Mouse (Mus musculus): ENCODE data around the gene Deup1. TPM values are rescaled to one million over a fixed set of nuclear protein-coding genes. Genes with fewer than 3 reads are reported as not detected.

The Deup1 gene
- under 1 TPM; 0.17 to 0.20 TPM for polyA plus RNA-seq (2017; shearing (Covaris generic))

DNA sequence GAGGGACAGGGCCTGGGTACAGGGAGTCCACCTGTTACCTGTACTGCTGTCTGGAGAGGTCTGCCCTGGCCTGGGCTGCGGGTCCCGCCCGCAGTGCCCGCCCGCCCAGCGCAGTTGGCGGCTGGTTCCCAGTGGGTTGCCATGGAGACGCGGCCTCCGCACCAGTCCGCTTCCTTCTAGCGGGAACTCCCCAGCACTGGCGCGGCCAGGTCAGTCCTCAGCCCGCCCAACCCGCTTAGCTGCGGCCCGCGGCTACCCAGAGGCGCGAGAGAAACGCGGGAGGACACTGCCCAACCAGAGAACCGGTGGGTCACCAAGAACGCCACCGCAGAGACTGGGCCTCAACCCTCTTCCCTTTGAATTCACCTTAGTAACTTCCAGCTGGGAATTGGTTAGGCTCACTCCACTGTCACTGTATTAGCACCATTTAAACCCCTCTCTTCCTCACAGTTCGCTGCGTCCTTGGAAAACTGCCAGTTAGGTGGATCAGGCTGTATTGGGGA, at the start of gene Deup1:
Deup1 (minus strand) TSS at position 149 of the 503 bp plus-strand sequence.
- no peak for ATAC-seq

DNA sequence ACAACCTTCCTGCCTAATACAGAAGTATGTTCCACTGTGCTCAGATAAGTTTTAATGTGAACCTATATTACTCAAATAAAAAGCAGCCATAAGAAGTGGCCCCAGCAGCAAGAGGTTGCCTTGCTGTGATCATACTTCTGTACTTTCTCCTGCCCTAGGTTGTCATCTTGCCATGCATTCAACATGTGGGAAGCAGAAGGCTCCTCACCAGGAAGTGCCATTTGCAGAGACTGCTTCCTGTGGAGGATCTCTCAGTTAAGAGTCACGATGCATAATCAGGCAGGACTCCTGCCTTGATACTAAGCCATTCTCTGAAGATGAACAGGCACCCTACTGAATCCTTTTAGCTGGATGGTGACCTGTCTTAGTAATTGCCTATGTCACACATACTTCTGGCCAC, 44.5 kb upstream of the Deup1 start:
- ATAC-seq = no peak

DNA sequence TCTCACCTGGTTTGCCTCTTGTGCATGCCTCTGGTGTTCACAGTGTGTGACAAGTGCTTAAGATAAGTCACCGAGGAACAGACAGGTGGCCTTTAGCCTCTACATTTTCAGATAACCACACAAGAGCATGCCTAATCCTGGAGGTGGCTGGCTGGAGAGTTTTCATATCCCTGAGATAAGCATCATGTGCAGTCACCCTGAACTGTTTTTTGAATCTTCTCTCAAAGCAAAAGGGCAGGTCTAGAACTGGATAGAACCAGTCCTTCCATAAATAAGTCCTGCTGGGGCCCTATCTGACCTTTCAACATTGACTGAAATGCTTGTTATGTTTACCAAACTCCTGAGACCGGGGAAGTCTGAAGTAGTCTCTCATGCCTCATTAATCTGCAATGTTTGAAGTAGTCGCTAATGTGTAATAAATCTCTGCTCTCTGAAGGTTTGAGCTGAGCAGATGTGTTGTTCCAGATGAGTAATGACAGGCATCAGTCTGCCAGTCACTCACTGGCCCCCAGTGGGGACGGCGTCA, 42.3 kb upstream of the Deup1 start:
- ATAC-seq = no peak

DNA sequence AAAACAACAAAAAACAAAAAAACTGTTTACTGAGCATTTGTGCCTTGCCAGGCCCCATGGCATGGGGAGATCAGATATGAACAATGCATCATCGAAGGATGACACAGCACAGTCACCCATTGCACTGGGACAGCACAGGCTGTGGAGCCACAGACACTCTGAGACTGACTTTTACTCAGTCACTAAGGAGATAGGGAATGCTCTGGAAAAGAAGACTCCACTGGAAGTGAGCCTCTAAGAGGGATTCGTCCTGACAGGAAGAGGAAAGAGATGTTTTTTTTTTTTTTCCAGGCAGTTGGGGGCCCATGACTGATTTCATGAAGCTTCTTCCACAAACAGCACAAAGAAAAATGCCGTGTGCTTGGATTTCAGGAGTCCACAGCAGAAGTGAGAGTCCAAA, 41.7 kb upstream of the Deup1 start:
- no peak for ATAC-seq

DNA sequence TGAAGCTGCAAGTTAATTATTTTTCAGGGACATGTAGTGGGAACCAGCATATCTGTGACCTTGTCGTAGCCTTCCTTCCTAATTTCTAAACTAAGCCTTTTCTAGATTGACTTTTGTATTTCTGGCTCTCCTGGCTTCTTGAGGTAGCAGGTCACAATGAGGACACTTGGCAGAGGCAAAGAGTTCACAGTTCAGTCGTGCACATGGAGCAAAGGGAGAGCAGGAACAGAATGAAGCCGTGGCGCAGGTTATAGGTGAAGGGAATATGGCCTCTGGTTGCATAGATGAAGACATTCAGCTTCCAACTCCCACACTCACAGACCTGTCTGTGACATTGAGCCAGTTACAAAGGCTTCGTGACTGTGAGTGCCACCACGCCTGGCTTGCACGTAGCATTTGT, 36.9 kb upstream of the Deup1 start:
- ATAC-seq = no peak

DNA sequence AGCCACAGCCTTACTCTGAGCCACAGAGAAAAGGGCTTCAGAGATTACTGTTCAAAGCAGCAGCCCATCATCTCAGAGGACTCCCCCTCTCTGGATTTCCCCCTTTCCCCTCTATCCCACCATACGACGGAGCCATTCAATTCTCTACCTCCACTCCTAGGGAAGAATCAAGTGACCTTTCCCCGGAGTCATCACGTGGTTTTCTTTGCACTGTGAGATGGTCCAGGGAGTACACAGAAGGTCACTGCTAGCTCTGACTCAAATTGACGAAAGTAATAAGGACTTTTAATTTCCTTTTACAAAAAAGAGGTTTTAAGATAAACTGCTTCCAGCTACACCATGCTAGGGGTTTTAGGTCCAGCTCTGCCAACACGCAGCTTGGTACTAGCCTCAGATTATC, 31.3 kb upstream of the Deup1 start:
- ATAC-seq = no peak

DNA sequence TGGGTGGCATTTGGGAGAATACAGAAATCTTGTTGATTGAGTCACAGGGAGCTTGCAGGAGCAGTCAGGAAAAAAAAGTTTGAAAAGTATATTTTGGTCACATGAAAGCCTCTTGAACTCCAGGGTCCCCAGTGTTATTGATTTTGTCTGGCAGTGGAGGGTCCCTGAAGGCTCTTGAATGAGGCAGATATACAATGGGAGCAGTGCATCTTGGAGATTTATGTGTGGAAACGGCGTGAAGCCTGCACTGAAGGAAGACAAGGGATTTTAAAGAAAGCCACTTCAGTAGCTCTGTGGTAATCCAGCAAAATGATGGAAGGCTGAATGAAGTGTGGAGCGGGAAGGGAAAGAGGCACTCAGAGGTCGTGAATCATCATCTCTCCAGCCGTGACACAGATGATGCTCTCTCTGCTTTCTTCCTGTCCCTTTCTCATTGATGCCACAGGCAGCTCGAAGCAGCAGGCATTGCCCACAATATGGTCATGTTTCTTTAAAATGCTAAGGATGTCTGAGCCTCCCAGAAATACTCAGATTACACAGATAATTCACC, 30.6 kb upstream of the Deup1 start:
- no peak for ATAC-seq

DNA sequence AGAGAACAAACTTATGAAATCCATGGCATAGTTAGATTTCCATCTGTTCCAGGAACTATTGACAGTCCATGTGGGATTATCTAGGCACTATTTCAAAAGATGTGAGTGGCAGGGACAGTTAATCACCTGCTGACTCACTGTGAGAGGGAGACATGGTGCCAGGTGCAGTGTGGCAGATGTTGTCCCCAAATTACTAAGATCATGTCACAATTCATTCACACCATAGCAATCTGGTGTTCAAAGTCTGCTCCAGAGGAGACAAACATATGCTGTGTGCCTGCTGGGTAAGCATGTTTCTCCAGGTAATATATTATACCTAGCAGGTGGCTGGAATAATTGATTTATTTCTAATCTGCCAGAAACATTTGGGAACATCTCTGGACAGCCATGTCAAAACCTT, 25.3 kb upstream of the Deup1 start:
- ATAC-seq = no peak

DNA sequence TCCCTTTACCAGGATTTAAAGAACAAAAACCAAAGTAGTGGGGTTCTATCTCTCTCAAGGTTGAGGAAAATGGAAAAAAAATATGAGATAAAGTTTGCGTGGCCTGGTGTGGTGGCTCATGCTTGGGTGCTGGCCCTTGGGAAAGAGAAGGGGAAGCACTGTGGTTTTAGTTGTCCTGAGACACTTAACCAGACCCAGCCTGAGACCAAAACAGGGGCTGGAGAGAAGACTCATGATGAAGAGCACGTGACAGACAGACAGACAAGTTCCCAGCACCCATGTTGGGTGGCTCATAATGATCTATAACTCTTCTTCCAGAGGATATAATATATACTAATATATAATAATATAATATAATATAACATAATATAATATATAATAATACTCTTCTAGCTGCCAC, 22.2 kb upstream of the Deup1 start:
- ATAC-seq = no peak

DNA sequence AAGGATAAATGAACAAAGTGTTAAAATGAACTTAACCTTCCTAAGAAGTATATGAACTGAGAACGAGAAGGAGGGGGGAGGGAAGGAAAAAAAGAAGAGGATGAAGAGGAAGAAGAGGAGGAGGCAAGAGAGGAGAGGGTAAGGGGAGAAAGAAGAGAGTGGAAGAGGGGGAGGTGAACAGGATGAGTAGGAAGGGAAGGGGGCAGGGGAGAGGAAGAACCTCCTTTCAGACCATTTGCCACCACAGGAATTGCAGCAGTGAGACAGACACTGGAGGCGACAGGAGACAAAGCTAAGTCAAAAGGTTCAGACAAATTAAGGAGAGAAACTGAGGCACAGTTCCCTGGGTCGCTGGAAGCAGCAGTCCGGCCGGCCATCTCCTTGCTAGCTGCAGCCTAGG, 349 bp downstream of the Deup1 start:
- no peak for ATAC-seq

DNA sequence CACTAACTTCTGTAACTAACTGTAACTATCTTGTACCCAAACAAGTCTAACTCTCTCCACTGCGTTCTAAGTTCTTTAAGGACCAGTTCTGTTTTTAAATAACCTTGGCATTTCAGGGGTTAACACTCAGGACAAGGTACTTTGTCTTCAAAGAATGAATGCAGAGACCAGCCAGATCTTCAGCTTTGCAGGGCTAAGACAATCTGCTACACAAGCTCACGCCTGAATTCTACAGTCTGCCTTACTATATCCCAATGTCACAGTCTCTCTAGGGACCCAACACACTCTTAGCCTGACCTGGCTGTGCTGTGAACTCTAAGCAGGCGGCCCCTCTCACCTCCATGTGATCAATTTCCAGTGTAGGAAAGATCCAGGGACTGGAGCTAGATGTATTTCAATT, 3.0 kb downstream of the Deup1 start:
- ATAC-seq = no peak

DNA sequence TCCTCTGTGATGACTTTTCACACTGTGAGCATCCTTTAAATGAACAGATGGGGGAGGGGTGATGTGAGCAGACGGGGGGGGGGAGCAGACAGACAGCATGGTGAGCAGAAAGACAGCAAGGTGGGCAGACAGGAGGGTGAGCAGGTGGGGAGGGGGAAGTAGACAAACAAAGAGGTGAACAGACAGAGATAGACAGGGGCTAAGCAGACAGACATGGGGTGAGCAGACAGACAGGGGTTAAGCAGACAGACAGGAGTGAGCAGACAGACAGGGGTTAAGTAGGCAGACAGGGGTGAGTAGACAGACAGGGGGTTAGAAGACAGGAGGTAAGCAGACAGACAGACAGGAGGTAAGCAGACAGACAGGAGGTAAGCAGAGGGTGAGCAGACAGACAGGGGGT, 8.0 kb downstream of the Deup1 start:
- no peak for ATAC-seq

DNA sequence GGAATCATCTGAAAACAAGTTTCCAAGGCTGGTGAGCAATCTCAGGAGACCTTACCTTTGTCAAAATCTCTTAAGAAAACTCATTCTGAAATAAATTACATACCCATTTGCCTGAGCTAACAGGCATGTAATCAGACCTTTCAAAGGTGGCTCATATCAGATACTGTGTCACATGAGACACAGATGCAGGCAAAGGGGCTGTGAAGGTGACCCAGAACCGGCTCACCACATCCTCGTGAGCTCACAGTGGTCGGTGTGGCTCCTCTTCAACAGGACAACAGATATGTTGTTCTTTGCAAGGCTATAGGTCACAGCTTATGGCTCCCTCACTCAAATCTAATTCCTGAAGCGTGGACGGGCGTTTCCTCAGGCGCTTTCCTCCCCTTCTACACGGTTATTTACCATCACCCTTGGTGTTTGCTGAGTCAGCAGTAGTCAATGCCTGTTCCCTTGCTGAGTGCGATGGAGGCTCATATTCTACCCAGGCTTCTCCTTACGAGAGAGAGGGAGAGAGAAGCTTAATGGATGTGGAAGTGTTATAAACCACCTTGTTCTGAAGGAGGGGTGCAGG, 8.6 kb downstream of the Deup1 start:
- no peak for ATAC-seq

DNA sequence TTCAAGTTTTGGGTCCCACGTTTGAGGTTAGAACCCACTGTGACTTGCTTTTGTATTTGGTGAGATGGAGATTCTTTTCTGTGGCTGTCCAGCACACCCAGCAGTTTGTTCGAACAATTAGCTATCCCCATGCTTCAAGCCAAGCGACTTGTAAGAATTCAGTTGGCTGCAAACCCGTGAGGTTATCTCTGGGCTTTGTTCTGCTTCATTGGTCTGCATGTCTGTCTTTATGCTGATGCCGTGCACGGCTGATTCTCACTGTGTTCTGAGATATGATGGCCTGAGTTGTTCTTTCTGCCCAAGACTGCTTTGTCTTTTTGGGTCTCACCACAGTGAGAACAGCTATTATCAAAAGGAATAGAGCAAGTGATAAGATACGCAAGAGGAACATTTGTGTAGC, 10.7 kb downstream of the Deup1 start:
- no peak for ATAC-seq

DNA sequence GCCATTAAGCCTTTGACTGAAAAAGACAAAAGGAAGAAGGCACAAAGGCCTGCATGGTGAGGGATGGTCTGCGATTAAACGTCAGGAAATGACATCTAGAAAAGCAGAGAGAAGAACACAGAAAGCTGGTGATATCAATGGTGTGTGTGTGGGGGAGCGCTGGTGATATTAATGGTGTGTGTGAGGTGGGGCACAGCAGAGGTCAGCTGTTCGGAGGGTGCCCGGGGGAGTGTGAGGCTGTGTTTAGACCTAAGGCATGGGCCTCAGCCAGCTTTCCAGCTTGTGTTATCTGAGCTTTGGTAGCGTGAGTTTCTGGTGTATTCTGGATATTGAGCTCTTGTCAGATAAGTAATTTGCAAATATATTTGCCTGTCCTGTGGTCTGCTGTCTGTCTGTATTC, 11.3 kb downstream of the Deup1 start:
- ATAC-seq = no peak

DNA sequence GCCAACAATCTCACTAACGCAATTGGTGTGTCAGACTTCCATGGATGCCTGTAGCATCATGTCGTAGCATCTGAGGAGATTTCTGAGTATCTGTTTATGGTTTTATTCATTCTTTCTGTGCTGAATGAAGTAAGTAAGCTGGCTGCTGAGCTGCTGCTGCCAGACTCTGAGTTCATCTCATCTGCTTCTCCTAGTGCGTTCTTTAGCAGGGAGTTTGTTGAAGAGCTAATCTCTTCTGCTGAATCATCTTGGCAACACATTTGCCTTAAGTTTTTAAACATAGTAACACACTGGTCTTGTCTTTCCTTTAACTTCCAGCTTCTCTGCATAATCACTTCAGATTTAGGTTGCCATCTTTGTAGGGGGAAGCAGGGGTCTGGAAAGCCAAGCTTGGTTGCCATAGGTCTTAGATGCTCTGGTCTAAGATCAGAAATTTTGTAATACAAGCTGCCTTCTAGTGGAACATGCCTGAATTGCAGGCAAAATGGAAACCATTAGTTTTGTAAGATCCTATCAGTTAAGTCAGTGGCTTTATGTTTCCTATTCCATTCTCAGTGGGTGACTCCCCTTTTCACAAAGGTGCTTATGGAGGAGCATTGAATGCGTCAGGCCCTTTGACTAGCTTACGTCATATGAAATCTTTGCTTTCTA, 18.3 kb downstream of the Deup1 start:
- peak; percentile 60 for ATAC-seq

DNA sequence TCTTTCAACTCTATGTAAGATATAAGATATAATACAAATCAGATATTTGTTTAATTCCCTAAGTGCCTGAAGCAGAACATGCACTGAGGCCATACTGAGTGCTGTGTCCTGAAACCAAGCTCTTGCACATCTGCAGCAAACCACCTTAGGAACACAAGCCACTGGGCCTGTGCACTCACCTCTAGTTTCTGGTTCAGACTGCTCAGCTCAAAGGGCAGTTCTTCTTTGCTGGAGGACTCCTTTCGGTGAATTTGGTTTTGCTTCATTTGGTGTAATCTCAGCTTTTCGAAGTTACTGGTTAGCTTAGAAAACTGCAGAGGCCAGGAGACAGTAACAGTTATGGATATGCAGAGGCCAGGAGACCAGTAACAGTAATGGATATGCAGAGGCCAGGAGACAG, 20.1 kb downstream of the Deup1 start:
- ATAC-seq = no peak

DNA sequence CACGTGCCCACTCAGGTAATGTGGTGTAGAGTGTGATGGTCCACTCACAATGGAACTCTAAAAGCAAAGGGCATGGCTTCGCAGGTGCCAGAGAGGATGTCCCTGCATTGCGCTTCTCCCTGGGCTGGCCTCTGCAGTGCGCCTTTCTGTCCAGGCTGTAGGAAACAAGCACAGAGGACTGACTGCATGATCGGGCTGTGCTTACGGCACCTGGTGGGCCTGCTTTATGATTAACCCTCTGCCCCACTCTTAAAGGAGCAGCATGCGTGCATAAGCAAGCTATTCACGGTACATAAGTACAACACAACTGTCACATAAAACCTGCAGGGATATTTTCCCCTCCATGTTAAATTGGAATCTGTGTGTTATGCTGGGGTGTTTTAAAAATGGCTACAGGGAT, 24.6 kb downstream of the Deup1 start:
- ATAC-seq = no peak

DNA sequence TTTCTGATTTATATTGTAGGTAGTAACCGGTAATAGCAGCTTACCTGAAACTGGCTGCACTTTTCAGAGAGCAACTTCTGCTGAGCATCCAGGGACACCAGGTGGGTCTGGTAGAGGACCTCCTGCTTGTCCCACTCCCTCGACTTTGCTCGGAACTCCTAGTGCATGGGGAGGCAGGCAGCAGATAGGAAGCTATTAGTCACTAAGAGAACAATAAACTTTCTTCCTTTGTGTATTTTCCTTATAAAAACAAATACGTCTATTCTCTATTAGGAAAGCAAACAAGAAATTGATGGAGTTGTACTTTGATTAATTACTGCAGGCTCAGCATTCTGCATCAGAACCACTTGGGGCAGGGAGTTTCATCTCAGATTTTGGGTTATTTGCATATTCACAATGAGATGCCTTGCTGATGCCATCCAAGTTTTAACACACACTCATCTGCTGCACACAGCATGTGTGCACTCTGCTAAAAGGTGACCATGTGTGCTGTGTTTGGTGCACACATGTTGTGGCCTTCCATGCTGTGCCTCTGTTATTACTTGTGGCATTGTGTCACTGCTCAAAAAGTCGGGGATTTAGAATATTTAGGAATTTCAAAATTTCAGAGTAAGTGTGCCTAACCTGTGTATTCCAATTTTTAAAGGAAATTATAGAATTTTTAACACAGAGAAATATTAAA, 26.7 kb downstream of the Deup1 start:
- no peak for ATAC-seq

DNA sequence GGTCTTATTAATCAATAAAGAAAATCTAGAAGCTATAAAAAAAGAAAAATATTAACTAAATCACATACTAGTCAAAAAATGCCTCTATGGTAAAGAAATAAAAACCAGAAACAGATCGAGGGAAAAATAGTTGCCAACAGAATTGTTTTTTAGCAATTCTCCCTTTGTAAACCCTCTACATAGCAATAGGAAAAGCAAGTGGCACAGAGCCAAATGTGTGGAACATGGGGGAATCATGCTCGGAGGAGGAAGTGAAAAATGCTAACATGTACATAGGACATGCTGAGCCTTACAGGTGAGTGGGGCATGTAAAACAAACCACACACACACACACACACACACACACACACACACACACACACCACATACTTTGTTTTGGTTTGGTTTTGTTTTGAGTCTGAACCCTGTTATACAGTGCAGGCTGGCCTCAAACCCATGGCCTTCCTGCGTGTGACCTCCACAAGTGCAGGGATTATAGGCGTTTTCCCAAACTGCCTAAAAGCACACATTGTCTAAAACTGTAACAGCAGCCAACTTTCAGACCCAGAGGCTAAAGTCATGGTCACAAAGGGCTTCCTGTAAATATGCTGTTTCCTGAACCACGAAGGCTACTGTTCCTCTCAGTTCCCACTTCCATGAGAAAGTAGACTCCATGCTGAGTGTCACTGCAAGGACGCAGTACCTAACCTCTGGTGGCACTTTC, 27.4 kb downstream of the Deup1 start:
- ATAC-seq = no peak

DNA sequence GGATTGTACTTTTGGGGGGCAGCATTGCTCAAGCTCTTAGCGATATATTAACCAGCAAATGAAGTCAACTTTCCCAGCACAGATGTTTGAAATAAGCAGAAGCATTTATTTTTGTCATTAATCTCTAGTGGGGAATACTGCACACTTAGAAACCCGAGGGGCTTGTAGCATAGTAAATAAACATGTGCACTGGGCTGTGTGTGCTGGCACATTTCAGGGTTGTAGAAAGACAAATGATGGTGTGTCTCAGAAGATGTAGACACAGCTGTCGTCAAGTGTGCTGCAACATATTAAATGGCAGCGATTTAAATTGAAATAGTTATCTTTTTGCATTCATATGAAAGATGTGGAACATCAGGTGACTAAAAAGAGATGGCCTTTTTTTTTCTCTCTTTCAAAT, 31.1 kb downstream of the Deup1 start:
- ATAC-seq = no peak

DNA sequence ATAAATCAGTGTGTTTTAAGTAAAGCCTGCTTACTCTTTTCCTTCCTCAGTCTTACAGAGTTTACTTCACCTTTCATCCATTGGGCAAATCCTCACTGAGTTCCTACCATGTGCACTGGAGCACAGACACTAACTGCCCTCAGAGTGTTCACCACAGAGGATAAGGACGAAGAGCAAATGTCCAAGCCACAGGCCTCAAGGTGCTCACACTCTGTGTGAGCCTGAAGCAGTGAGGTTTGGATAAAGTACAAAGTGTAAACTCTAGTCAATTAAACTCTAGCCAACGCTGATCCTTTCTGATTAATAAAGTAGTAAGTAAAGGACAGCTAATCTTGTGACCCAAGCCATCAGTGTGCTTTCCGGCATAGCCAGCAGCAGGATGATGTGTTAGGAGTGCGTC, 33.6 kb downstream of the Deup1 start:
- ATAC-seq = no peak
